Mouse (Mus musculus) spleen, postnatal 10 days (tissue): ENCODE results near the gene Nrros.

Source experiments
- DNase-seq, 2 experiments: peaks; one replicate each; pipeline ENCODE4 v3.0.0; 2021 to 2022; ENCODE audit warnings: low spot score in 2 of 2

The Nrros gene

DNA sequence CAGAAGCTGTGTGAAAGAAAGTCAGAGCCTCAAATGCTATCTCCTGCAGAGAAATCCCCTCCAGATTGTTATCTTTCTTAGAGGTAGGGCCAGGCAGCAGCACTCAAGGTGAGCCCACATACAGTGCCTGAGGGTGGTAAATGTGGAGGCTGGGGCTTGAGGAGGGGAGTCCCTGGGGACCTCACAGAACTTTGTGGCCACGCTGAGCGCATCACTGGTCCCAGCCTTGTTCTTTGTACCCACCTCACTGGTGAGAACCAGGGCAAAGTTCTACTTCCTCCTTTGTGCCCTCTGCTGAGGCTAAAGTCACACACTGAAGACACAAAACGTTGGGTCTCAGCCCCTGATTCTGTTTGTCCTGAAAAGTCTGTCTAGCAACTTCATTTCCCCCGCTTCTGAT, 2.0 kb downstream of the Nrros start:
- peak; percentile 50 to 78 for DNase-seq

DNA sequence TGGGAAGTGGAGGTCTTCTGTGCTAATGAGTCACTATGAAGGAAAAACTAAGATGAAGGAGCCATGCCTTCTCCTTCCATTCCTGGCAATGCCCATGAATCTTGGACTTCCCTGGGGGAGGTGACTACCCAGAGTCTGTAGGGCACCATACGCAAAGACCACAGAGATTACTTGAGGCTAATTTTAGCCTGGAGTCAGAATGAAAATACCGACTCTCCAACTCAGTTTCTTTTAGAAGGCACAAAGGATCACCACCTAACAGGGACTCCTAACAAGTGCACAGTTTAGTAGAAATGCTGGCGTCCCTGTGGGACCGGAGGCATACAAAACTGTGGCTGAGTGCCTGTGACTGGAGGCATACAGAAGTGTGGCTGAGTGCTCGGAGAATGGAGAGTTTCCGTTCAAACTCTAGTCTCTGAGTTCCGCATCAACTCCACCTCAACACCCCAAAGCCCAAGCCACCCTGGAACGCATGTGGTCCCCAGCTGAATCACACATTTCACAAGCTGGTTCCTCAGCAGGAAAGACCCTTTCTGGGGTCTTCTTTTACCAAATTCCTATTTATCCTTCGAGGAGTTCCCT, 4.6 kb downstream of the Nrros start:
- no peak for DNase-seq

DNA sequence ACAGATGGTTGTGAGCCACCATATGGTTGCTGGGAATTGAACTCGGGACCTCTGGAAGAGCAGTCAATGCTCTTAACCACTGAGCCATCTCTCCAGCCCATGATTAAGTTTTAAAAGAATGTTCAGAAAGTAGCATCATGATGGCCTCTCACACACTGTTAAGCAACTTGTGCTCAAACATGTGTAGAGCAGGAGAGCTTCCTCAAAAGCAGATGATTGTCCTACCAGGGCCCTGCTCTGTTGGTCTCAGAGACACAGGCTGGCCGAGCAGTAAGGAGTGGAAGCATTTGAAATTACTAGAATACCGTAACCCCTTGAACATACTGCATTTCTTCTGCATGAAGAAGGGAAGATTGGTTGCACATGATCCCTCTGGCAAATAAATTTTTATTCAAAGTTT, 6.4 kb downstream of the Nrros start:
- no peak for DNase-seq

DNA sequence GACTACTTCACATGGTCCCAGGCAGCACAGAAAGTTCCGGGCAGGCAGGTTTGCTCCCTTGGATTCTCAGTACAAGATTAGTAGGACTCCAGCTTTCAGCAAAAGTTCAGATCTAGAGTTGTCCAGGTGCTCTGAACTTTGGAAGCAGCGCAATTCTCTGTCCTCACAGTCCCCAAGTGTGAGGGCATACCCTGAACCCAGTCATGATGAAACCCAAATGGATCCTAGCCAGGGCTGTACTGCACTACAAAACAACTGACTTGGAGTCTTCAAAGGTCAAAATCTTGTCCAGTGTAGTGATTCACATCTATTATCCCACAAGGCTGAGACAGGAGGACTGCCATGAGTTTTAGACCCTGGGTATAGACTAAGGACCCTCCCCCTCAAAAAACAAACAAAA, 8.0 kb downstream of the Nrros start:
- no peak for DNase-seq

DNA sequence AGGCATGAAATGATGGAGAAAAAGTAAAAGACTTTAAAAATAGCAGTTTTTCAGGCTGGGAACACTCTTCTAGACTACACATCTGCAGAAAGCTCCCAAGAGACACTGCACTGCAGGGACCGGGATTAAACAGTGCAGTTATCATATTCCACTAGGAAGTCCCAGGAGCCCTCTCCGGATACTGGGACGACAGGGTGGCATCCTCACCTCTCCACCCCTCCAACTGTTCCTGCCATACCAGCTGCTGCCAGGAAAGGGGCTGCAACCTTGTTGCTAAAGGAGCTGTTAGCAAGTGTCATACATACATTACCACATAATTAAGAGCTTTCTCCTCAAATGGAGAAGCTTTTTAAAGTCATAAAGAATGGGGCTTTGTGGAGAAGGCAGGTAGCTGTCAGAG, 8.7 kb downstream of the Nrros start:
- DNase-seq, result no peak

GRCm38 (mm10) chr16:32154437-32154836, 11.0 kb downstream of the Nrros start:
- no peak for DNase-seq

GRCm38 (mm10) chr16:32153976-32154375, 11.4 kb downstream of the Nrros start:
- no peak for DNase-seq

DNA sequence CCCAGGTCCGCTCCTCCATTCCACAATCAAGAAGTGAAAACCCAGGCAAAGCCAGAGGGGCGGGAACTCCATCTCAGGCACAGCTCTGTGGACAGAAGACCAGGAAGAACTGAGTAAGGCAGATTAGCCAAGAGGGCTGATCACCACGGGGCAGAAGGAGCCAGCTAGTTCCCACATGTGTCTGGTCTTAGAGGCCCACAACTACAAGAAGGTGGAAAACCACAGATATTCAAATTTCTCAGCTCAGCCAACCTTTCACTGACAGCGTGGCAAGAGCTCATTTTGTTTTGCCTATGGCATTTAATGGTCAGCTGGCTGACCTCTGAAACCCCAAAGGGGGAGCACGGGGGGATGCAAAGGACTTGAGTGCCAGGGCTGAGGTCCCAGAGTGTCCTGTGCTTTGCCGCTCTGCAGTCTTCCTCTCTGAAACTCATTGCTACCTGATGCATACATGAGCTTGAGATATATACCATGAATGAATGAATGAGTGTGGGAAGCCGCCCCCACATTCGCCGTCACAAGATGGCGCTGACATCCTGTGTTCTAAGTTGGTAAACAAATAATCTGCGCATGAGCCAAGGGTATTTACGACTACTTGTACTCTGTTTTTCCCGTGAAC, 17.7 kb downstream of the Nrros start:
- DNase-seq, result no peak

DNA sequence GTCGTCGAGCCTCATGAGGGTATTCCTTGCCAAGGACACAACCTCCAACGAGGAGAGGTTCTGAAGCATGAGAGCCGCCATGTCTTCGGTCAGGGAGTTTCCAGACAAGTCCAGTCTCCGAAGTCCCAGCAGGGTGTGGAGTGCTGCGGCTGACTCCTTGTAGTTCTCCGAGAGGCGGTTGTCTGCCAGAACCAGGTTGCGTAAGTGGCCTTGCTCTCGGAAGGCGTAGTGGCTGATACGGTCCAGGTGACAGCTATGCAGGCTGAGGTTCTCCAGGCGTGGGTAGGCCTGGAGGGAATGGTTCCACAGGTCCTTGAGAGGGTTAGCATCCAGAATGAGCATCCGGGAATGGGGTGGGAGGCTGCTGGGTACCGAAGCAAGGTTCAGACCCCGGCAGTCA, 20.8 kb downstream of the Nrros start:
- DNase-seq, result no peak

- DNase-seq, result no peak
These were observed 21.6 kb downstream of the Nrros start for GRCm38 (mm10) chr16:32143766-32144165.

DNA sequence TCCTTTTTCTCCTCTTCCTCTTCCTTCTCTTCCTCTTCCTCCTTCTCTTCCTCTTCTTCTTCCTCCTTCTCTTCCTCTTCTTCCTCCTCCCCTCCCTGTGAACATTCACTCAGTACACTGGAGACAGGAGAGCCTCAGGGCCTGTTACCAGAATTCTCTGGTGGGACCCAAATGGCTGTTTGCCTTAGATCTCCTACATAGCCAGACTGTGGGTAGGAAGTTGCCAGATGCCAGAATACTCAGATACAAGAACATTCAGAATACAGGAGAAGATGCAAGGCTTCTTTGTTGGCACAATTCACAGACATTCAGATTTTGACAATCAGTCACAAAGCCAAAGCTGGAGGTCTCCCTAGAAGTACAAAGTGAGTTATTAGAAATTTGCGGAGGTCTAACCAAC, 26.4 kb downstream of the Nrros start:
- DNase-seq, result no peak

DNA sequence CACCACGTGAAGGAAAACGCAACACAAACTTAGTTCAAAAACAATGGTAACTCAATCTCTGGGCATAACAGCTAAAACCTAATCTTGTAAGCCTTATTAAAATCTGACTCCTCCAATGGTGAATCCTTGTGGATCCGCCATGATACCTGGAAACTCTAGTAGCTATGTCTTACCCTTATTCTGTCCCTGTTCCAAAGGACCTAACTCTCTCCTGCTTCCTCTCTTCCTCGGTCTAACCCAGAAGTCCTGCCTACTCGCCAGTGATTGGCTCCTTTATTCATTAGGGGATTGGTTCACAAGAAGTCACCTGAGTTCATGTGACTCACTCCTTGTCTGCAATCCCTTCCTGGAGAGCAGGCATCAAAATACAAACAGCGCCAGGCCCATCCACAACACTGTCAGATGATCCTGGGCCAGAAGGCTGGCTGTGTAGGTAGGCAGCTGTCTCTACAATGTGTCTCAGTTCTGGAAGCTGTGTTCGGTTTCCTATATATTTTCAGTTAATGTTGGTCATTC, 29.5 kb downstream of the Nrros start:
- no peak for DNase-seq

- DNase-seq, result no peak
These were observed 32.2 kb downstream of the Nrros start for GRCm38 (mm10) chr16:32133148-32133547.

- DNase-seq, result peak; percentile 36 to 68
These were observed 35.1 kb downstream of the Nrros start for GRCm38 (mm10) chr16:32130190-32130826.

DNA sequence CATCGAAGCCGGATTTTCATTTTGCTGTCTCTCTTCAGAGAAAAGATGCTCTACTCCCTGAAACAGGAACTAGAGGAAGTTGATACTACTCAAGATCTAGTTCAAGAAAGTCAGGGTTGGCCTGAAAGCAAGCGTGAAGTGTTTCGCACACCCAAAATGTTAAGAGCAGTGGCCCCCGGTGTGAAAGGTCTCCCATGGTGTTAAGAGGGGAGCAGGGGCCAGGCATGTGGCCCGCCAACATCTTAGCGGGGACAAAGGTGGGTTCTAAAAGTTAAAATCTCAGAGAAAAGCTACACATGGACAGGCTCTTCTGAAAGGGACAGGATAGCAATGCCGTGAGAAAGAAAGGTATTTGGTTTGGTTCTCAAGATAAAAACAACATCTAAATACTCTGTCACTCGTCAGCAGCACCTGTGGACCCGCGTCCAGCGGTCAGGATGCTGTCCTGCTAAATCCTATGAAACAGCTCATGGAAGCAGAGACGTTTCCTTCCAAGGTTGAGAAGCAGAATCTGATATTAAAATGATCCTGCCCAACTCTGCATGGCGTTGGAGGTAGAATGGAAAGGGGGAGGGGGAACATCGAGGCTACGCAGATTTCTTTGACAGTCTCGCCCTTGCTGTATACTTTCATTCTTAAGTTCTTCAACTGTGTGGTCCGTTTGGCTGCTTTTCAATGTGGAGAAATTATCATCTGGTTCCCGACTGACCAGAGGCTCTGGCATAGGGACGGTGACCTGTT, 35.8 kb downstream of the Nrros start:
- no peak for DNase-seq

DNA sequence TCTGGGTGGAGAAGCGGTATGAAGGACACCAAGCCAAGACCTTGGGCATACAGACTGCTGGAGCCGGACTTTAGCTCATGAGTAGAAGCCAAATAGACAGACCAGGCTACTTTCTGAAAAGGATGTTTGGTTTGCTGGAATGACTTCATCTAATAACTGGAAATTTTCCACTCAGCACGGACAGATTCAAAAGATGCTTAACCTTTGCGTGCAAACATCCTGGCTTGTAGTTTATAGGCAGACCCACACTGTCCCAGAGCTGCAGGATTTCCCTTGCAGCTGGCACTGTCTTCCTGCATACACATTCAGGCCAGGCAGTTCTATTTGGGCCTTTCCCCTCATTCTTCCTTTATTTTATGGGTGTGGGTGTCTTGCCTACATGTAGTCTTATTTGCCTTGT, 38.3 kb downstream of the Nrros start:
- no peak for DNase-seq

DNA sequence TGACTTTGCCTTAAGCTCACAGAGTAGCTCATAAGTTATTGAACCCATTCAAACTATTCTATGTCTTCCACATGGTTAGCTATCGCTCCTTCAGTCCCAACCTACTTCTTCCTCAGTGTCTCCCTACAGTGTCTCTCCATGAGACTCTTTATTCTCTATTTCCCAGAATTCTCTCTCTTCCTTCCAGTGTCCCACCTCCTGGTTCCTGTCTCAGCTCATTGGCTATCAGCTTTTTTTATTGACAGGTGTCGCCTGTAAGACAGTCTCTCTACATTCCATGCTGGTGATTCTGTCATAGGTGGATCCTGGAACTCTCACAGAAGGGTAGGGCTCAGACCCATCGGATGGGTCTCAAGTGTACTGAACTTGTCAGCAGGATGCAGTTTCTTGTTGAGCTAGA, 40.0 kb downstream of the Nrros start:
- no peak for DNase-seq

DNA sequence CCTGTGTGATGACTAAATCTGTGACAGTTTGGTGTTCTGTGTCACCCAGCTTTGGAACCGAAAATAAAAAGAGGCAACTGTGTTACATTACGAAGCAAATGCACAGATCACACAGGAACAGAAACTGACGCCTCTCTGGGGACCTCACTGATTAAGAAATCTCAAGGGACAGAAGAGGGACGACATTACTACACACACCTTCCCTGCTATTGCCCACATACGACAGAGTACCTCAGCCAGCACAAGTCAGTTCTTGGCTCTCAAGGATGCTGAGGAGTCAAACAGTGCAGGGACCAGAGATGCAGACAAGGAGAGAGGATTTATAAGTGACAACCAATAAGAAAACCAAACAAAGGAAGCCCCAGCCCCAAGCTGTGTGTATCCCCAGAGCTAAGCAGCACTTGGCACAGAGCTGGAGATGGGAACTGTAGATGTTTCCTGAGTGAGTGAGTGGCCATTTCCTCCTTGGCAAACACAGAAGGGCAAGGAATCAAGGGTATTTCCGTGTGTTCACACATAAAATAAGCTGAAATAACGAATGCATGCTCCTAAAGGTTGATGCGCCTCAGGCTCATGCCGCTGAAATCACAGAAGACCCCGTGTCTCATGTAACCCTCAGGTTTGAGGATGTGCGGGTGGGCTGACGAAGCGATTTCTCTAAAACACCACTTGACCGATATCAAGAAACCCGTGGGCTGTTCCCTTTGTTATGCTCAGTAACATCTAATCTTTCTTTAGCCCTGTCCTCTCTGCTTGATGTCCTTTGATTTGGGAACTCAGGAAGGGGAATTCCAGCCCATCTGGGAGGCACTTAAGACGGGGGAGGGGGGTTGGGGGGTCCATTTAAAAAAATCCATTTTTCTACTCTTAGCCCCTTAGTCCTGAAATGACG, 40.7 kb downstream of the Nrros start:
- DNase-seq, result peak in 1 of 2 experiments; percentile 63

- no peak for DNase-seq
These were observed 41.4 kb downstream of the Nrros start for GRCm38 (mm10) chr16:32124020-32124419.

DNA sequence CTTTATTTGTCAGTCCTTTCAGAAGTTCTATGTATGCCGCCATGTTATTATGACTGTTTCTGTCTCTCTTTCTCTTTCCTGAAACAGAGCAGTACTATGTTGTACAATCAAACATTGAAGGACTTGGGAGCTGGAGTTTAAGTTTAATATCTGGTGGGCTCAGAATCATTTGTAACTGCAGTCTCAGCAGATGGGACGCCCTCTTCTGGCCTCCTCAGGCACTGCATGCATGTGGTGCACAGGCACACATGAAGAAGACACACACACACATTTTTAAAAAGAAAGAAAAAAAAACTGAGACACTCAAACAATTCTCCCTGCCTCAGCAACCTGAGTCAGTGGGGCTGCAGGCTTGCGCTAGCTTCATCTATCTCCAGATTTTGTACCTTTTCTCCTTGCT, 44.9 kb downstream of the Nrros start:
- DNase-seq, result no peak

DNA sequence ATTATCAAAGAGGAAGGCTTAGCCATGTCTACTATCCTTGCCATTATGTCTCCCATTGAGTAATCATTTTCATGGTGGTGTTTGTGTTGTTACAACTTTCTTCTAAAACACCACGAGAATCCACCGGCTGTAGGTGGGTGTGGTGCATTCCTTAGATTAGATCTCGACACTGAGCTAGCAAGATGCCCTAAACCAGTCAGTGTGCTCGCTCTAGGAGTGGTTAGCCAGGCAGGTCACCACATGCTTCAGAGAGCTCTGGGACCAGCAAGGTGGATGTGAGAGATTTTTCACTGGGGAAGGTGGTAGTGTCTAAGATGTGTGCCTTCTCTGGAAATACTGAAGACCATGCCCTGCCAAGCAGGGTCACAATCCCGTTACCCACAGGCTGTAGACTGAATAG, 49.2 kb downstream of the Nrros start:
- DNase-seq, result no peak

GRCm38 (mm10) chr16:32115781-32116180, 49.6 kb downstream of the Nrros start:
- no peak for DNase-seq
